Mouse (Mus musculus) adrenal gland, postnatal 25 days (tissue): ENCODE results near the gene Slc6a16. TPM values are rescaled to one million over a fixed set of nuclear protein-coding genes. Genes with fewer than 3 reads are reported as not detected.
"Not testable (repeated sequence)": the region's sequence is repeated elsewhere in the genome, so short reads cannot be mapped to it uniquely, and the experiment has no call there.

ENCODE experiments used
- DNase-seq: peaks from one replicate; pipeline ENCODE4 v3.0.0; 2021; ENCODE audit warnings: mixed read lengths
- total RNA-seq: library from RNA; stranded (reverse); gene quantifications from 2 replicates; pipeline ENCODE4 v1.2.3, GENCODE M21; 2021

Gene Slc6a16
- total RNA-seq, 1 experiment from 2014 or later, result not detected

DNA sequence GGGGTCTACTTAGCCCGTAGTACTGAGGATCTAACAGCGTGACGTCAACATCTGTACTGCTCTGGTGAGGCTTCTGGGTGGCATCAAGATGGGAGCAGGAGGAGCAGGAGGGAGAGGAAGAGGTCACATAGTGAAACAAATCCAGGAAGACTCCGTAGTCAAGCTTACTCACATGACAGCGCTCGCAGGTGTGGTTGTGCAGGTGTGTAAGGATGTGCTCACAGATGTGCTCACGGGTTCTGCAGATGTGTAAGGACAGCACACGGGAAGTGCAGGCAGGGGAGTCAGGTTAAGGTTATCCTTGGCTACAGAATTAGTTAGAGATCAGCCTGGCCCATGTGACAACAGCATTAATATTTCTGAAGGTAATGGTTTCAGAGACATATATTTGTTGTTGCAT lies 12.9 kb downstream of the Slc6a16 start:
- no peak for DNase-seq

GRCm38 (mm10) chr7:45255822-45256221 lies 14.9 kb downstream of the Slc6a16 start:
- not testable (repeated sequence) for DNase-seq

- DNase-seq, result no peak
Measured at GRCm38 (mm10) chr7:45257063-45257840, 16.4 kb downstream of the Slc6a16 start.

DNA sequence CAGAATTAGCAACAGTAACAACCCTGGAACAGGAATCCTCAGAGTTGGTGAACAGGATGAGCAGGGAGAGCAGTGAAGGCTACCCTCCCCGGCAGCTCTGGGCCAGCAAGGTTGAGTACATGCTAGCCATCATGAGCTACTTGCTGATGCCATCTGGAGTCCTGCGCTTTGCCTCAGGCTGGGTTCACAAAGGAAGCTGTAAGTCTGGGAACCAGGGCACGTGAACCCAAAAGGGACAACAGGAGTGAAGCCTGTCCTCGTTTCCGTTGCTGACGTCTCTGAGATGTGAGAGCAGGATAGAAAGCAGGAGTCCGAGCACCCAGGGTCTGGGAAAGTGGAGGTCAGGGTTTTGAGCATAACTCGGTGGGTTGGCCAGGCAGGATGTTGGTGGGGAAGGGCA lies 18.4 kb downstream of the Slc6a16 start:
- DNase-seq, result no peak

DNA sequence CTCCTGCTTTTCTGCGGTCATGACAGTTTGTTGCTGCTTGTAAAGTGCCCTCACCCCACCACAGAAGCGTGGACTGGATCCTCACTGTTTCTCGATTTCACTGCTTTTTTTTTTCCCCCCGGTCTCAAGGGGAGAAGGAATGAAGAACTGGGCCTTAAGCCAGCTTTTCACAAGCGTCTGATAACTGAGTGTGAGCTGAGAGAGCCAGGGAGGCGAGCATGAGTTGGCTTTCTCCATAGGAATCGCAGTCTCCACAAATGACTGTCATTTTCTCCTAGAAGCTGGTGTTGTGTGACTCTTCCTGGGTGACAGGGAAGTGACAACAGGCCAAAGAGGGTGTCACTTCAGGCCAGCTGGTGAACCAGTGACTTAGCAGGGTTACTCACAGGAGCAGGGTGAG lies 21.4 kb downstream of the Slc6a16 start:
- no peak for DNase-seq

DNA sequence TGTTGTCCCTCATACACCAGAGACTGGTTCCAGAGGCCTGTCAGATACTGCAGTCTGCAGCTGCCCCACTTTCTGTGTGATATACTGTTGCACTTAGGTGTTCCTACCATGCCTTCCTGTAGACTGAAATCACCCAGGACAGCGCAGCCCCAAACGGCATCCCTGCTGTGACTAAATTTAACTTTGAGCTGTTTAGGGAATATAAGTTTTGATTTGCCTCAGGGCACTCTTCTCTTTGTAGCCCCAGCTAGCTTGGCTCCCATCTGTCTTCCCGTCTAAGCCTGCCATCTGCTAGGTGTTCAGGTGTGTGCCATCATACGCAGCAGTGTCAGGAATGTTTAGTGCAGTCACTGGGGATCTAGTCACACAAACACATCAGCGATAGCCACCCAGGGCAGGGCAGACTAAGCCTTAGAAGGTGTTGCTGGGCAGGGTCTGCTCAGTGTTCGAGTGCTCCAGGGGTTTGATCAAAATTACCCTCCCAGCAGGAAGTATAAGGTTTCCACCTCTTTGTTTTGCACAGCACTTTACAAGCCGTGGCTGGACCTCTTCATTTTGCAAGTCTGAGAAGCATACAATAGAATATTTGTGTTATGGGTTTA lies 22.2 kb downstream of the Slc6a16 start:
- DNase-seq, result no peak

DNA sequence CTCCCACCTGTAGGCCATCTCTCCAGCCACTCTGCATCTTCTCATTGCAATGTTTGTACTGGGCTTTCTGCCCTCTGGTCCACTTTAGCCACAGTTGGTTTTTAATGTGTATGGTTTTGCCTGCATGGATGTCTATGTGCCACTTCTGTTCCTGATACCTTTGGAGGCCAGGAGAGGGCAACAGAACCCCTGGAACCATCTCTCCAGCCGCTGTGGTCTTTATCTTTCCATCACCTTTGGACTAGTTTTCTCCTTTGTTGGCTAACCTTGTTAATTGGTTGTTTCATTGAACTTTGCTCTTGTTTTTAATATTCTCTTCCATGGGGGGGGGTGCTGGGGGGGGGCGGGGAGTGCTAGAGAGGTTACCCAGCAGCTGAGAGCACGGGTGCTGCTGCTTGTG lies 23.5 kb downstream of the Slc6a16 start:
- no peak for DNase-seq

DNA sequence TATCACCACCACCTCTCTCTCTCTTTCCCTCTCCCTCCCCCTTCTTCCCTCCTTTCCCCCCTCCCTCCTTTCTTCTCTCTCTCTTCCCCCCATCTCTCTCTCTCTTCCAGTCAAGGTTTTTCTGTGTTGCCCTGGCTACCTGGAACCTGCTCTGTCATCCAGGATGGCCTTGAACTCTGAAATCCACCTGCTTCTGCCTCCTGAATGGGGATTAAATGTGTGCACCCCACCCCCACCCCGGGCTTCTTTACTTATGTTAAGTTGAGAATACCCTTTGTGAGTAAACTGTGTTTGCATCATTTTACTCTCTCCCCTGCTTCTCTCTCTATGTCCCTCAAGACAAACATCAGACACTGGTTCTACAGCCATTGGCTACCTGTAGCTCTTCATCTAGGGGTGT lies 24.6 kb downstream of the Slc6a16 start:
- DNase-seq, result no peak

DNA sequence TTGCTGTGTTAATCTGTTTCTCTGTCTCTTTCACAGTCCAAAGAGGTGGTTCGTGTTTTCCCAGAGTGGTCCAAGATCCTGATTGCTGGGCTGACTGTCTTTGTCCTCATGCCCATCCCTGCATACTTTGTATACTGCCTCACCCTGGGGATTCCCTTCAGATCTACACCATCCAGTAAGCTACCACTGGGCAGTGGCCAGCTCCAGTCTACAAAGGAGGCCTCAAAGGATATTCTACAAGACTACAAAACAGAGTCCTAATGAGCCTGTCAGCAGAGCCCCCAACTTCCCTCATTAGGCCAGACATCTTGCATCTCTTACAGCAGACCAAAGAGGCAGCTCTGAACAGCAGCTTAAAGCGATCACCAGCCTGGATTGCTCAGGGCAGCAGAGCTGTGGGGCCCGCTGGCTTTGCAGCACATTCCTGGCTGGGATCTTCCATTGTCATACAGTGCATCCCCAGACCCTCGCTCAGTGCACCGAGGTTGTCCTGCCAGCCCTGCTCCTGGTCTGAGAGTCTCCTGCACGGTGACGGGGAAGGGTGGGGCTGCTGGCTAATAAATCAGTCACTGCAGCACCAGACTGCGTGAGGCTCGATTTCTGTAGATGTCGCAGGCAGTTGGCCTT lies 32.0 kb downstream of the Slc6a16 start:
- no peak for DNase-seq

- DNase-seq, result no peak
Measured at GRCm38 (mm10) chr7:45273672-45274071, 32.8 kb downstream of the Slc6a16 start.

- peak; percentile 81 for DNase-seq
Measured at GRCm38 (mm10) chr7:45277136-45277760, 36.4 kb downstream of the Slc6a16 start, which contains the start of gene Slc6a21. Slc6a21 (plus strand) TSS chr7:45277513.

GRCm38 (mm10) chr7:45286486-45286885 lies 45.6 kb downstream of the Slc6a16 start:
- no peak for DNase-seq

DNA sequence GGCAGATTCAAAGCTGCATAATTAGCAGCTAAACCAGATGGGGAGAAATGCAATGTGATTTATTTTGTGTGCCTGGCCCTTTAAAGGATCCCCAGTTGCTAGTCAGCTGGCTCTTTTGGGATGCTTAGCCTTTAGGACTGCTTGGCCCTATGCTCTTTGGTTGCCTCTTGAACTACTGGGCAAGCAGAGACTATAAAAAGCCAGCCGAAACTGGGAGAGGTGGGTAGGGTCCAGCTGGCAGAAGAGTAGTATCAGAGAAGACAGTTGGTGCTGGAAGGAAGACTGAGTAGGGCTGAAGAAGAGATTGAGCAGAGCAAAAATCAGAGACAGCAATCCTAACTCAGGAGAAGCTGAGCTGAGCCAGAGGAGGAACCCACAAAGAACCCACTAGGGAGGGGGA lies 55.7 kb downstream of the Slc6a16 start:
- DNase-seq, result no peak

GRCm38 (mm10) chr7:45297563-45297962 lies 56.7 kb downstream of the Slc6a16 start:
- no peak for DNase-seq

- no peak for DNase-seq
Measured at GRCm38 (mm10) chr7:45299752-45300151, 58.9 kb downstream of the Slc6a16 start.

DNA sequence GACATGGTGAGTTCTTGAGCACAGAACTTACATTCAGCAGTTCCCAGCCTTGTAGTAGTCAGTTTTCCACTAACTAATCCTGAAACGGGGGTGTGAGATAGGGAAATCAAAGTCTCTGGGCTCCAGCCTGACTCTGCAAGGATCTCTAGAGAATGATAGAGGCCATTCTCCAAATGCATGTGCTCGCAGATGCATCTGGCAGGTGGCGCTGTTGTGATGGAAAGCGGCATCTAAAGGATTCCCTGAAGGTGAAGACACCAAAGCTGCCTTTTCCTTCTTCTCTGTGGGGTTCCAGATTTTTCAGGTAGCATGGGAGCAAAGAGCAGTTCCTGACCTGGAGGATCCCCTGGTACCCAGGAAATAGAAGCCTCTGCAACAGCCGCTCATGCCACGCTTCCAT lies 59.4 kb downstream of the Slc6a16 start:
- DNase-seq, result peak; percentile 72

DNA sequence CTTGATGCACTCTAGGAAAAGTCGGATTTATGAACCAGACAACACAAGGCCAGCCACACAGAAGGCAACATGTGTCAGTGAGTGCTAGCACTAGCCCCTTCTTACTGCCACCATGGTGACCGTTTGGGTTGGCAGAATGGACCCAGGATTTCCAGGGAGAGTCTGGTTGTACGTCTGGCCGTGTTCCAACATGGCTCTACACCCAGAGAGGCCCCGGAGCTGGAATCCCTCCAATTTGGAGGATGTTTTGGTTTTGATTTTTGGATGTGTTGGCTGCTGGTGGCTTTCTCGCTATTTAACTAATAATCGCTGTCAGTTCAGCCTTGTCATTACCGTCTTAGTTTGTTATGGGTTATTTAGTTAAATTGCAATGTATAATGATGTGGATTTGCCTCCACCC lies 61.7 kb downstream of the Slc6a16 start:
- no peak for DNase-seq

DNA sequence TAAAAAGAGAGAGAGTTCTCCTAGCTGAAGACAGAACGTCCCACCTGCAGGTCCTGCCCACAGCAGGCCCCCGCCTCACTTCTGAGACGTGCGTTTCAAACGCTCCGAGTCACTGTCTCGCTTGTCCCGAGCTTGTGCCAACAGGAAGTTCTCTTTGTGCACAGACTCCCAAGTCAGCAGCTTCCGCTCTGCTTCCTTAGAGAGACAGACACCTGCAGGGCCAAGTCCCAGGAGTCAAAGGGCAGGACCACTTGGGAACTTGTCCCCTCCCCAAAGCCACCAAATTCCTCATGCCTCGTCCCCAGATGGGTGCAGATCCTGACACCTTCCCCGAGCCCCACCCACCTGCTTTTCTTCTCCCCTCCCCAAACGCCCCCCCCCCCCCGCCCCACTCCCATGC lies 64.0 kb downstream of the Slc6a16 start:
- DNase-seq, result no peak

- peak; percentile 67 for DNase-seq
Measured at GRCm38 (mm10) chr7:45305275-45305674, 64.4 kb downstream of the Slc6a16 start.

GRCm38 (mm10) chr7:45308551-45309240 lies 67.8 kb downstream of the Slc6a16 start:
- DNase-seq, result no peak

DNA sequence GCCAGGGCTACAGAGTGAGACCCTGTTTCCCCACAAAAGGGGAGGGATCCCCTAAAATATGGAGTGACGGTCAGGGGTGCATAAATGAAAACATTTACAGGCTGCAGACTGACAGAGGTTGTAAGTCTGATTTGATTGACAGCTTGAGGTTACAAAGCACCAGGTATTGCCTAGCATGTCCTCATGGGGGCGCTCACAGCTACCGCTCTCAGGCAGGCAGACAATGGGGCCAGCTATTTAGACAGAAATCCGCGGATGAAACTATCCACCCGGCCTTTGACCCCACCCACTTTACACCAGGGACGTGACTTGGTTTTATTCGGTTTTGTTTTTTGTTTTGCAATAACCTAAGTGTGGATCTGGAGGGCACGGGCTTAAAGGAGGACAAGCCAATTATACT lies 68.6 kb downstream of the Slc6a16 start:
- DNase-seq, result peak; percentile 53

DNA sequence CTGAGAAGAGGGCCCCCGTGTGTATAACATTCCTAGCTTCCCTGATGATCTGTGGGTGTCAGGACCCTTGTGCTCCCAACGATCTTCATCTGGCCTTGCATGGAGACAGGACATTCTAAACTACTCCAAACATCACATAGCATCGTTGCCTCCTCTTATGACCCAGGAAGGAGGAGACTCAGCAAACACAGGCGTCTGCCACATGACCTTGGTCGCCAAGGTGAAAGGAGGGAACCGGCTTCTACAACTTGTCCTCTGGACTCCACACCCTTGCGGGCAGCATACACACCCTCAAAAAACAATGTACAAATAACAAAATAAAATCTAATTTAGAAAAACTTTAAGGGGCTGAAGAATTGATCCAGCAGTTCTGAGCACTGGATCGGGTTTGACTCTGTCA lies 71.1 kb downstream of the Slc6a16 start:
- DNase-seq, result no peak
